Mouse (Mus musculus) kidney, postnatal 25 days (tissue): ENCODE data around the gene Rab6a.

ENCODE experiments used
- DNase-seq, 2 experiments: peaks; one replicate each; pipeline ENCODE4 v3.0.0; 2021; ENCODE audit warnings: mixed read lengths in 2 of 2

Gene Rab6a

DNA sequence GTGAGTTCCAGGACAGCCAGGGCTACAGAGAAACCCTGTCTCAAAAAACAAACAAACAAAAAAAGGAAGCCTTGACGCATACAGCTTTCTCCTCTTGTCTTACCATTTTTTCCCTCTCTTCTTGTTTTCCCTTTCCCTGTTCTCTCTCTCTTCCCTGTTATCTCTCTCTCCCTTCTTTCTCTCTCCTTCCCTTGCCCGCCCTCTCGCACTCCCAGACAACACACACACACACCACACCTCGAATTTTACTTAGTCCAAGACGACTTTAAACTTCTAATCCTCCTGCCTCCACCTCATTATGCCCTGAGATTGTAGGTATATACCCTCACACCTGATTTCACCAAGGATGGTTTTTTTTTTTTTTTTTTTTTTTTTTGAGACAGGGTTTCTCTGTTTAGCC lies 76.9 kb downstream of the Rab6a start:
- no peak for DNase-seq

DNA sequence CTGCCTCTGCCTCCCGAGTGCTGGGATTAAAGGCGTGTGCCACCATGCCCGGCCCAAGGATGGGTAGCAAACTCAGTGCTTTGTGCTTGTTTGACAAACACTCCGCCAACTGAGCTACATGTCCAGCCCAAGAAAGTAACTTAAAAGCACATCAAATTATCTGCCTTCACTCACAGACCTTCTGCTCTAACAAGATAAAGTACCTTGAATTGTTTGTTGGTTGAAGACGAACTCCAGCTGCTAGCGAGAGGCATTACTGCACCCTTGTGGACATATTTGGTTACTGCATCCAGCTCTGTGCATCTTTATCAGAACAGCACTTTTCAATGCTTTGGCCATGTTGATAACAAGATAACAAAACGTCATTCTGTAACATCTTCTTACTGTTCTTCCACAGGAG lies 77.3 kb downstream of the Rab6a start:
- DNase-seq, result peak; percentile 50 to 76

DNA sequence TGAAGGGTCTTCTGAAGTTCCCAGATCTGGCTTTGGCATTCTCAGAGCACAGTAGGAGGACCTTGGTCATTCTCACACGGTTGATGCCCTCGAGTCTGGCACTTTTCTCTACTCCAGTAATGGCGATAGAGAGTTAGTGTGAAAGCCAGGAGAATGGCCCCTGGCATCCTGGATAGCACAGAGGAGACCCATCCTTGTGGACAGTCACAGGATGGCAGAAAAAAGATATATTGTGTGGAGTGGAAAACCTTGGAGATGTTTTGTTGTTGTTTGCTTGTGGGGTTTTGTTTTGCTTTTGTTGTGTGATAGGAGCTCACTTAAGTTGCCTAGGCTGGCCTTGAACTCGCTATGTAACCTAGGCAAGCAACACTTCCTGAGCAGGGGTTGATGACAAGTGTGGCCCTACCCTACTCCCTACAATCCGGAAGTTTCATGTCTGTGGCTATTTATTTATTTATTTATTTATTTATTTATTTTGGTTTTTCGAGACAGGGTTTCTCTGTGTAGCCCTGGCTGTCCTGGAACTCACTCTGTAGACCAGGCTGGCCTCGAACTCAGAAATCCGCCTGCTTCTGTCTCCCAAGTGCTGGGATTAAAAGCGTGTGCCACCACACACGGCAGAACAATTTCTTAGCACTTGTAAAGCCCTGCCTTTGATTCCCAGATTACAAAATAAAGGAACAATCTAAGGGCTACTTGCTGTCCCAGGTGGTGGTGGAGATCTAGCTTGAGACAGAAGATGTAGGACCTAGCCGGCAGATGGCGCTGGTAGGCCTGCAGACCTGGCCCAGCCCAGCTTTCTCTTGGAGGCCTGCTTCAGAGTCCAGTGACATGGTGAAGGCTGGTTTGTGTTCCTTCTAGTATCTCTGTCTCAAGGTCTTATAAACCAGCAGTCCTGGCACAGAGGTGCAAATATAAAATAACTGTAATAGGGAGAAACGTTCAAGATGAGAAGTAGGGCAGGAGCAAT lies 78.1 kb downstream of the Rab6a start:
- peak; percentile 82 for DNase-seq

DNA sequence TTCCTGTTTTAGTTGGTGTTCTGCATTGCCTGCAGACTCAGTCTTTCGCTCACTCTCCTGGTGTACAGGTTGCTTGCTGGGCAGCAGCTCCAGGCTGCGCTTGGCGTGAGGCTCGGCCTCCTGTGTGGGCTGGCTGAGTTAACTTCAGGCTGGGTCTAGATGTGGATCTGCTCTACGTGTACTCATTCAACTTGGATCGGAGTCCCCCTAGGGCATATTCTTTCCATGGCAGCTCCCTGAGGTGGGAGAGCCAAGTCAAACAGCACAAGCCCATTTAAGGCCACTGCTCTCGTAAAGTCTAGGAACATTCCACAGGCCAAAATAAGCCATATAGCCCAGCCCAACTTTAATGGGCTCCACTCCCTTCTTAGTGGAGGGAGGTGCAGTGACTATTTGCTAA lies 81.3 kb downstream of the Rab6a start:
- no peak for DNase-seq
